Mouse (Mus musculus): Measurements from ENCODE around the gene ccdc198. TPM values are rescaled to one million over a fixed set of nuclear protein-coding genes. Genes with fewer than 3 reads are reported as not detected.
"Not testable (repeated sequence)": the region's sequence is repeated elsewhere in the genome, so short reads cannot be mapped to it uniquely, and the experiment has no call there.

ccdc198 gene
- total RNA-seq, 1 experiment from 2014 or later, result not detected

DNA sequence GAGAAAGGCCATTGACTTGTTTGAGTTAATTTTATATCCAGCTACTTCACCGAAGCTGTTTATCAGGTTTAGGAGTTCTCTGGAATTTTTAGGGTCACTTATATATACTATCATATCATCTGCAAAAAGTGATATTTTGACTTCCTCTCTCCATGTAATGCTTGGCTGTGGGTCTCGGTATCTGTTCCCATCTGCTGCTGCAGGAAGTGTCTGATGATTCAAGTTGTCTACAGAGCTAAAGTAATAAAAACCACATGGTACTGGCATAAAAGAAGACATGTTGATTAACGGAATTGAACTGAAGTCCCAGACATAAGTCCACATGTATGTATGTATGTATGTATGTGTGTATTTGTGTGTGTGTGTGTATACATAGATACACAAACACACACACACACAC is 35.1 kb downstream of the ccdc198 start:
- not testable (repeated sequence) for ATAC-seq (replicated peaks; ENCODE audit: insufficient number of reproducible peaks, low FRiP score, low TSS enrichment, poor library complexity, severe bottlenecking)

GRCm38 (mm10) chr14:49201073-49201778 is 44.0 kb downstream of the ccdc198 start:
- no peak for ATAC-seq (replicated peaks; ENCODE audit: insufficient number of reproducible peaks, low FRiP score, low TSS enrichment, poor library complexity, severe bottlenecking)

DNA sequence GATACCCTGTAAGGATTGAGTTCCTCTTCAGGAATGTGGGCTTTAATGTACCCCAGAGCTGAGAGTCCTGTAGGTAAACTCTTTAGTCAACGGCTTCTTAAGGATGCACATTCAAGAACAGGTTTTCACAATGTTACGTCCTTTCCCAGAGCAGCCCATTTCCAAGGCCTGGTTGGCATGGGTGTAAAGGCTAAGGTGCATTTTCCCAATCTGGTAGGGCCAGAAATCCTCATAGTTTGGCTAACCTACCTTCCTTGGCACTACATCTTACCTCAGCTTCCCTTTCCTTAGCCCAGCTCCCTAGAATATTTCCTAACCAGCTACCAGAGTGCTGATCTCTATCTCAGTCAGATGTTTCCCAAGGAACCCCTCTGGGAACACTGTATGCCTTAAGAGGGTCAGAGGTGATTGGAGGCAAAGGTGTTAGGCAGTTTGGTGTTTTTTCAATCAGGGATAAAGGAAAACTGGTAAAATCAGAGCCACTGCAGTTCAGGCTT is 48.2 kb downstream of the ccdc198 start:
- no peak for ATAC-seq (replicated peaks; ENCODE audit: insufficient number of reproducible peaks, low FRiP score, low TSS enrichment, poor library complexity, severe bottlenecking)

- no peak for ATAC-seq (replicated peaks; ENCODE audit: insufficient number of reproducible peaks, low FRiP score, low TSS enrichment, poor library complexity, severe bottlenecking)
These were observed 59.0 kb downstream of the ccdc198 start for GRCm38 (mm10) chr14:49186270-49186669.

DNA sequence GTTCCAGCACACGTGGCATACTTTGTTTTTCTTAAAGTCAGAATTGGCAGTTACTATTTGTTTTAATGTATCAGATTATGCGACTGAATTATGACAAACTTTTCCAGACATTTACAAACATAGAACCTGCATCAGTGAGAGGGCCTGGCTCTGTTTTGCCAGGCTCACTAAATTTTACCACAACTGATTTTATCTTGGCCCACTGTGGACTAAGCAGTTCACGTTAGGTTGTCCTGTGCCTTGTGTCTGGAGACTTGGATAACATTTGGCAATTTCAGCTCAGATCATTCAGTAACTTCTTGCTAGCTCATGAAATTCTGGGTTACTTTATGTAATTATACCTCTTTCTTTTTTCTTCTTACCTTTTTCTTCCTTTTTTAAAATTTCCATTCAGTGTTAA is 65.5 kb downstream of the ccdc198 start:
- no peak for ATAC-seq (replicated peaks; ENCODE audit: insufficient number of reproducible peaks, low FRiP score, low TSS enrichment, poor library complexity, severe bottlenecking)

DNA sequence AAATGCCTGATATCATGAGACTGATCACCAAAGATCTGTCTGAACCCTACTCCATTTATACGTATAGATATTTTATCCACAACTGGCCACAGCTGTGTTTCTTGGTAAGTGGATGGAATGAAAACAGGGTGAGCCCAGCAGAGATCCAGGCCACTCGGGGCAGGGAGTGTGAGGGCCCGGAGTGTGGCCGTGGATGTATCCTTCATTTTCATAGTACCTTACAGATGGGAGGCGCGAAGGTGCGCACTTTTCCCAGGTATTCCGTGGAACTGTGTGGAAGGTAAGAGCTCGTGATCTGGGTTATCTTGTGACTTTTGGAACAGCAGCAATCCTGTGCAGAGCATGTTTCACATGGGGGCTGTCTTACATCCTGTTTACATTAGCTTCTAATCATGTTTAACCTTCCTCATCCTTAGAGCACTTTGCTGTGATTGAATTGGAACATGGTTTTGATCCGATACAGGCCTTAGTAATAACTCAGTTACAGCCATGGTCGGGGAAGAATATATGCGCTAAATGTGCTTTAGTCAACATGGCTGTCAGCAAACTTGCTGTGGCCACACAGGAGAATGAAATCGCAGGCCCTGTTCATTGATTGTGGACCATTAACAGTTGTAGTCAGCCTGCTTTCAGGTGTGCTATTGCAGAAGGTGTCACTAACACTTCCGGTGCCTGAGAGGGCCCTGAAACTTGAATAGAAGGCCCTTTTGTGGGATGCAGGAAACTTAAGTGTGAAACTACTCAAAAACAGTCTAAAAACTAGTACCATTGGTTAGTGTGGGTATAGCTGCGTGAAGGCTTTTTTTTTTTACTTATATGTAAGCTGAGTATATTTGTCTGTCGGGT is 71.8 kb downstream of the ccdc198 start:
- no peak for ATAC-seq (replicated peaks; ENCODE audit: insufficient number of reproducible peaks, low FRiP score, low TSS enrichment, poor library complexity, severe bottlenecking)

DNA sequence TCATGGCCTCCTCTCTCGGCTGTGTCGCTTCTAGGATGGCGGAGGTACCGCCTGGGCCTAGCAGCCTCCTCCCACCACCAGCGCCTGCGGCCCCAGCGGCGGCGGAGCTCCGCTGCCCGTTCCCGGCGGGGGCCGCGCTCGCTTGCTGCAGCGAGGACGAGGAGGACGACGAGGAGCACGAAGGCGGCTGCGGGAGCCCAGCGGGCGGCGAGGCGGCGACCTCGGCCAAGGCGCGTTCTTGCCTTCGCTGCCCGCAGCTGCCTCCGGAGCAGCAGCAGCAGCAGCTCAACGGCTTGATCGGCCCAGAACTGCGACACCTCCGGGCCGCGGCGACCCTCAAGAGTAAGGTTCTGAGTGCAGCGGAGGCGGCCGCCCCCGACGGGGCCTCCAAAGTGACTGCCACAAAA is 72.7 kb downstream of the ccdc198 start:
- ATAC-seq (replicated peaks; ENCODE audit: insufficient number of reproducible peaks, low FRiP score, low TSS enrichment, poor library complexity, severe bottlenecking), result no peak; the same call in 1 of the 2 replicates

DNA sequence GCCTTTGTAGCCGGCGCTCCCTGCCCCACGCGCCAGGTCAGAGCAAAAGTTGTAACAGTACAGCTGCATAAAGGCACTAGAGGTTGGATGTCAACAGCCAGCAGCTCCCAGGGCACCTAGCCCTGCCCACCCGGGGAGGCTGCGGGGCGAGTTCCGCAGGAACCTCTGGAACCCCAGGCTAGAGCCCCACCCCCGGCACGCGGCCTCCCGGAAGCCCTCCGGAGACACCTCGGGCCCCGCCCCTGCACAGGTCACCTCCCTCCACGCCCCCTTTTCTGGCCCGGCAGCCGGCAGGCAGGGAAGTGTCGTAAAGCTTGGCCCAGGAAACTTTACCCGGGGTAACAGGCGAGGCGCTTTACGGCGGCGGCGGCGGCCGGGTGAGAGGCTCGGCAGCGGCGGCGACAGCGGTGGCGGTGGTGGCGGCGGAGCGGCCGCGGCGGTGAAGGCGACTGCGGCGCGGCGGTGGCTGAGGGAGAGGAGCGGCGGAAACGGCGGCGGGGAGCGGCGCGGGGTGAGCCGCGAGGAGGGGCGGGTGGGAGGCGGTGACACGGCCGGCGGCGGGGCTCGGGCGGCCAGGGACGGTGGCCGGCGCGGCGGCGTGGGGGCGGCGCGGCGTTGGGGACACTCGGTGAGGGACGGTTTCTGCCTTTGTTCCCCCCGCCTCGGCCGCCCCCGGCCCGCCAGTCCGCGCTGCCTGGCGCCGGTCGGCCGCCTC is 73.2 kb downstream of the ccdc198 start, which contains the start of gene Naa30:
Gene Naa30 (plus strand): TSS at position 360 of the 715 bp plus-strand sequence.
- peak; percentile 98 for ATAC-seq (replicated peaks; ENCODE audit: insufficient number of reproducible peaks, low FRiP score, low TSS enrichment, poor library complexity, severe bottlenecking)

GRCm38 (mm10) chr14:49171286-49171685 is 74.0 kb downstream of the ccdc198 start:
- ATAC-seq (replicated peaks; ENCODE audit: insufficient number of reproducible peaks, low FRiP score, low TSS enrichment, poor library complexity, severe bottlenecking), result no peak

Other genes starting within 250 kb of the ccdc198 start
- 29.1 to 53.9 TPM (median 29.5 TPM) in 3 replicates for gene Ap5m1, start 179.4 kb downstream of the ccdc198 start, total RNA-seq (2017)
- gene Exoc5, start 178.8 kb downstream of the ccdc198 start, total RNA-seq (2017), result 66.6 to 127 TPM (median 91.7 TPM) in 3 replicates
- gene Naa30, start 73.2 kb downstream of the ccdc198 start, total RNA-seq (2017), result 33.4 to 62.2 TPM (median 36.2 TPM) in 3 replicates